ENCODE assay signal across 12 mouse cellular contexts in the genomic region with DNA sequence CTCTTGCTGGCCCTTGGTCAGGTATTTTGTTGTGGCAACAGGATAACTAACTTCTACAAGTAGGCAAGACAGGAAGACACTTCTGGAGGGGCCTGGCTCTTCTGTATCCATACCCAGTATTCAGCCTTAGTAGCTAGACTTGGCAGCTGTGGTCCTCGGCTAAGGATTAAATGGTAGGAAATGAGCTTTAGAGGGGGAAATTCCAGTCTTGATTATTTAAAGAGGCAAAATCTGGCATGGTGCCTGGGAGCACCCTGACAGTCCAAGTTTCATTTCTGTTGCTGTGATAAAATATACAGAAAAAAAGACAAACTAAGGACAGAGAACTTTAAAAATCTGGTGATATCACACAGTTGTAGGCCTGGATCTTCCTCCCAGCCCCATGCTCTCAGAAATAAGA. TPM values are rescaled to one million over a fixed set of nuclear protein-coding genes. Genes with fewer than 3 reads are reported as not detected.
DNase-seq lines count a peak whose midpoint lies in the region; ATAC-seq and TF ChIP-seq lines count a peak whose summit lies in the region.
"Had no signal": no experiment of that assay in that cellular context is flagged by ENCODE, and none has a peak within 500 bp of the region (broad histone marks: within the 10 kb centered on the region; RNA-seq: fewer than 3 reads in every experiment).

No protein-coding gene starts in this region.

- no peaks in the 10 kb centered on the region for H3K4me1 ChIP-seq in forebrain, postnatal 0 days (ENCODE audit: insufficient read depth)
- no peaks in the 10 kb centered on the region for H3K4me1 ChIP-seq in forebrain, embryonic 12.5 days
- peaks cover 12% of the 10 kb centered on the region for H3K4me1 ChIP-seq in liver, postnatal 0 days (ENCODE audit: insufficient read depth)
- H3K4me1 ChIP-seq in liver, embryonic 12.5 days = peaks cover 56% of the 10 kb centered on the region
- H3K4me1 ChIP-seq: hindbrain, embryonic 10.5 days had no signal

- H3K4me3 ChIP-seq in forebrain, postnatal 0 days (ENCODE audit: low read depth, low read length) = no peak overlapping the region
- H3K4me3 ChIP-seq in forebrain, embryonic 12.5 days (replicated peaks) = no peak overlapping the region
- H3K4me3 ChIP-seq in liver, postnatal 0 days (ENCODE audit: low read depth, low read length) = no peak overlapping the region
- H3K4me3 ChIP-seq in liver, embryonic 12.5 days = no peak overlapping the region
- H3K4me3 ChIP-seq: hindbrain, embryonic 10.5 days had no signal

- peak; percentile 61 for DNase-seq in forebrain, postnatal 0 days
- no peak for DNase-seq in liver, postnatal 0 days
- peak; percentile 76 for DNase-seq in kidney, adult 9 months
- peak; percentile 71 for DNase-seq in right cerebral cortex, postnatal 14 days
- DNase-seq in retina, embryonic 14.5 days (ENCODE audit: low spot score) = no peak
- no peak for DNase-seq in MN1 (ENCODE audit: low spot score)
- DNase-seq: thymus, postnatal 14 days had no signal

- H3K9ac ChIP-seq in forebrain, postnatal 0 days = no peak overlapping the region
- no peak overlapping the region for H3K9ac ChIP-seq in forebrain, embryonic 12.5 days
- no peak overlapping the region for H3K9ac ChIP-seq in liver, postnatal 0 days (replicated peaks)
- no peak overlapping the region for H3K9ac ChIP-seq in liver, embryonic 12.5 days

- ATAC-seq in forebrain, postnatal 0 days = no peak
- ATAC-seq in forebrain, embryonic 12.5 days (ENCODE audit: low FRiP score) = no peak
- ATAC-seq in liver, postnatal 0 days = no peak
- no peak for ATAC-seq in liver, embryonic 12.5 days

- no peak for TF ChIP-seq CTCF in forebrain, postnatal 0 days (IDR thresholded peaks at IDR 0.05; ENCODE audit: low read depth)
- no peak for TF ChIP-seq CTCF in liver, postnatal 0 days (IDR thresholded peaks at IDR 0.05; ENCODE audit: low read depth)

- H3K36me3 ChIP-seq in forebrain, postnatal 0 days (ENCODE audit: insufficient read depth) = no peaks in the 10 kb centered on the region
- H3K36me3 ChIP-seq in forebrain, embryonic 12.5 days (replicated peaks) = no peaks in the 10 kb centered on the region
- no peaks in the 10 kb centered on the region for H3K36me3 ChIP-seq in liver, postnatal 0 days (replicated peaks; ENCODE audit: insufficient read depth, low read length)
- H3K36me3 ChIP-seq in liver, embryonic 12.5 days = no peaks in the 10 kb centered on the region
- H3K36me3 ChIP-seq: hindbrain, embryonic 10.5 days had no signal

- TF ChIP-seq EP300 in liver, postnatal 0 days (IDR thresholded peaks at IDR 0.05; ENCODE audit: low read depth) = no peak

- no peaks in the 10 kb centered on the region for H3K27me3 ChIP-seq in forebrain, postnatal 0 days (ENCODE audit: insufficient read depth, low read length)
- no peaks in the 10 kb centered on the region for H3K27me3 ChIP-seq in forebrain, embryonic 12.5 days
- no peaks in the 10 kb centered on the region for H3K27me3 ChIP-seq in liver, postnatal 0 days (ENCODE audit: insufficient read depth, low read length)
- no peaks in the 10 kb centered on the region for H3K27me3 ChIP-seq in liver, embryonic 12.5 days (replicated peaks)

- H3K4me2 ChIP-seq in forebrain, postnatal 0 days (ENCODE audit: low read depth) = no peak overlapping the region
- no peak overlapping the region for H3K4me2 ChIP-seq in forebrain, embryonic 12.5 days
- no peak overlapping the region for H3K4me2 ChIP-seq in liver, postnatal 0 days (ENCODE audit: low read depth, low read length)
- H3K4me2 ChIP-seq in liver, embryonic 12.5 days = no peak overlapping the region

- WGBS in forebrain, postnatal 0 days = 28% methylated on average over 1 of the region's 1 CpGs
- WGBS in forebrain, embryonic 12.5 days = 75% methylated on average over 1 of the region's 1 CpGs
- WGBS in liver, postnatal 0 days (ENCODE audit: insufficient replicate concordance) = 70% methylated on average over 1 of the region's 1 CpGs
- 73% methylated on average over 1 of the region's 1 CpGs for WGBS in liver, embryonic 12.5 days (ENCODE audit: insufficient replicate concordance)

- H3K27ac ChIP-seq in forebrain, postnatal 0 days (ENCODE audit: low read depth, low read length) = no peak overlapping the region
- H3K27ac ChIP-seq in forebrain, embryonic 12.5 days = no peak overlapping the region
- H3K27ac ChIP-seq in liver, postnatal 0 days (ENCODE audit: low read depth) = peak overlapping the region; percentile 22; the same call in 1 of the 2 replicates
- H3K27ac ChIP-seq in liver, embryonic 12.5 days = no peak overlapping the region
- H3K27ac ChIP-seq: hindbrain, embryonic 10.5 days had no signal

- H3K9me3 ChIP-seq in forebrain, postnatal 0 days (ENCODE audit: low read length) = no peaks in the 10 kb centered on the region
- H3K9me3 ChIP-seq in forebrain, embryonic 12.5 days = no peaks in the 10 kb centered on the region
- H3K9me3 ChIP-seq in liver, postnatal 0 days (ENCODE audit: low read length) = no peaks in the 10 kb centered on the region
- no peaks in the 10 kb centered on the region for H3K9me3 ChIP-seq in liver, embryonic 12.5 days (replicated peaks)
- H3K9me3 ChIP-seq: hindbrain, embryonic 10.5 days had no signal

RNA-seq across cellular contexts. Expression of a gene that starts 20.0 kb away (rescaled TPM):
- total RNA-seq in forebrain, postnatal 0 days (2014; rRNA removed) = 4.0 and 5.7 TPM in 2 replicates
- polyA plus RNA-seq in forebrain, postnatal 0 days (2015; fragmentation: Nextera tagmentation; extraction: Ambion mirVana) = 1.1 and 2.3 TPM in 2 replicates
- polyA plus RNA-seq in forebrain, embryonic 12.5 days (2016; fragmentation: Nextera tagmentation; extraction: Ambion mirVana) = 5.6 and 6.8 TPM in 2 replicates
- polyA plus RNA-seq in liver, postnatal 0 days (2015; fragmentation: Nextera tagmentation; extraction: Ambion mirVana) = 6.4 and 7.4 TPM in 2 replicates
- polyA plus RNA-seq in liver, embryonic 12.5 days (2016; fragmentation: Nextera tagmentation; extraction: Ambion mirVana) = 8.6 and 10.3 TPM in 2 replicates

RNA-seq across cellular contexts. Expression of a gene that starts 24.0 kb away (rescaled TPM):
- 1.2 and 3.1 TPM in 2 replicates for total RNA-seq in forebrain, postnatal 0 days (2014; rRNA removed)
- polyA plus RNA-seq in forebrain, postnatal 0 days (2015; fragmentation: Nextera tagmentation; extraction: Ambion mirVana) = 0.06 and 0.28 TPM in 2 replicates
- 0.11 and 0.35 TPM in 2 replicates for polyA plus RNA-seq in forebrain, embryonic 12.5 days (2016; fragmentation: Nextera tagmentation; extraction: Ambion mirVana)
- polyA plus RNA-seq in liver, postnatal 0 days (2015; fragmentation: Nextera tagmentation; extraction: Ambion mirVana) = 0.23 and 0.25 TPM in 2 replicates
- 0.19 TPM in 1 of 2 replicates, not detected in the other for polyA plus RNA-seq in liver, embryonic 12.5 days (2016; fragmentation: Nextera tagmentation; extraction: Ambion mirVana)
- total RNA-seq: neutrophil, adult 5-6 weeks had no signal
- polyA plus RNA-seq: hindbrain, embryonic 10.5 days had no signal

RNA-seq across cellular contexts. Expression of a gene that starts 50.1 kb away (rescaled TPM):
- total RNA-seq in forebrain, postnatal 0 days (2014; rRNA removed) = 105 and 144 TPM in 2 replicates
- polyA plus RNA-seq in forebrain, postnatal 0 days (2015; fragmentation: Nextera tagmentation; extraction: Ambion mirVana) = 335 and 346 TPM in 2 replicates
- 209 and 221 TPM in 2 replicates for polyA plus RNA-seq in forebrain, embryonic 12.5 days (2016; fragmentation: Nextera tagmentation; extraction: Ambion mirVana)
- polyA plus RNA-seq in liver, postnatal 0 days (2015; fragmentation: Nextera tagmentation; extraction: Ambion mirVana) = 57.9 and 60.7 TPM in 2 replicates
- polyA plus RNA-seq in liver, embryonic 12.5 days (2016; fragmentation: Nextera tagmentation; extraction: Ambion mirVana) = 119 and 121 TPM in 2 replicates

RNA-seq across cellular contexts. Expression of a gene that starts 53.1 kb away (rescaled TPM):
- not detected in 2 replicates for total RNA-seq in forebrain, postnatal 0 days (2014; rRNA removed)
- not detected in 2 replicates for polyA plus RNA-seq in forebrain, postnatal 0 days (2015; fragmentation: Nextera tagmentation; extraction: Ambion mirVana)
- polyA plus RNA-seq in forebrain, embryonic 12.5 days (2016; fragmentation: Nextera tagmentation; extraction: Ambion mirVana) = not detected in 2 replicates
- polyA plus RNA-seq in liver, postnatal 0 days (2015; fragmentation: Nextera tagmentation; extraction: Ambion mirVana) = not detected in 2 replicates
- polyA plus RNA-seq in liver, embryonic 12.5 days (2016; fragmentation: Nextera tagmentation; extraction: Ambion mirVana) = not detected in 2 replicates
- total RNA-seq: neutrophil, adult 5-6 weeks had no signal
- polyA plus RNA-seq: hindbrain, embryonic 10.5 days; liver, embryonic 16.5 days had no signal

Comparison
In these comparisons a context has a peak if more than half of its experiments do, and no peak if none do; other contexts are left out.
1. DNase-seq: peak in forebrain, postnatal 0 days (single experiment), kidney, adult 9 months (single experiment) and right cerebral cortex, postnatal 14 days (single experiment); none in liver, postnatal 0 days (single experiment), retina, embryonic 14.5 days (single experiment) and MN1 (single experiment).